Mouse (Mus musculus) cortical plate, adult 2 months (tissue): ENCODE results near the gene Uox.

Experiments
- CTCF ChIP-seq: fragments of 200-500 bp; IDR thresholded peaks from 2 replicates; pipeline ENCODE4 v1.5.1; 2011; ENCODE audit warnings: mild to moderate bottlenecking, control low read depth, low read length; ENCODE audit not compliant: insufficient read depth; ENCODE audit errors: extremely low read depth
- POLR2A ChIP-seq: fragments of 200-500 bp; IDR thresholded peaks from 2 replicates; pipeline ENCODE4 v1.6.1; 2011; ENCODE audit warnings: mild to moderate bottlenecking, low read length, control low read depth; ENCODE audit not compliant: insufficient read depth; ENCODE audit errors: extremely low read depth

DNA sequence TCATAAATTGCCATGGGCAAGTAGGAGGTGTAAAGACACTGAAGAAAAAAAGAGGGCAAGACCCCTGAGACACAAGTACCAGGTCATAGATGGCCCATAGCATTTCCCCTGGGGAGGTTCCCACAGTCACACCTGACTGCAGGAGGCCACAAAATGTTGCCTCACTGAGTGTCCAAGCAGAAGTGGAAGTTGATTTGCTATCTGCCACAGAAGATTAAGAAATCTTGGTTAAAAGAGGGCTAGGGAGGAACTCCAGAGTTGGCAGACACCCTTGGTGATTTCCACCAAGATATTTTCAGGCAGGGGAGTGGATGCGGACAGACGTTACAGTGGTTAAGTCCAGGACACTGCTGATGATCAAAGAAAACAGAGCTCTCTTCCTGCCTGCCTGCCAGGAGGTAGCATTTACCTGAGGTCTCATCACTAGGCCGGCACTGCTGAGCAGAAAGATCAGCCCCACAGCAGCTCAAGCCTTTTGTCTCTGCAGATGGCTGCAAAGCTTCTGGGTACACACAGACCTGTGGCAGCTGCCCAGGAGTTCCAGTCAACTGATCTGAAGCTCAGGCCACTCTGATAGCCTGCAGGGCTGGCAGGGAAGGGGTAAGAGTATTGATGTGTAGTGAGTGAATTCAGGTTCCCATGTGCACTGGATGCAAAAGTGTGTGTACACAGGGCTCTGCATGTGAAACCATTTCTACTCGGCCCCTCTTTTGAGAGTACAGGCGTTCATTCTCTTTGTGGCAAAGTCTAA is 46.5 kb downstream of the Uox start:
- TF ChIP-seq POLR2A (no peak), CTCF (no peak)
